Mouse (Mus musculus): ENCODE results near the gene Gm21983.

- no peak for TF ChIP-seq CTCF (IDR thresholded peaks at IDR 0.05; ENCODE audit: insufficient read depth, low read length)
- peak; percentile 93 for TF ChIP-seq POLR2A (IDR thresholded peaks at IDR 0.05; ENCODE audit: borderline replicate concordance, extremely low read depth, low read depth, low read length)
Observed at GRCm38 (mm10) chr7:27166229-27166613, 14.7 kb downstream of the Gm21983 start.

Data from lung, adult 2 months (tissue).